Mouse (Mus musculus) liver, embryonic 11.5 days (tissue): ENCODE measurements around the gene Ift122. TPM values are rescaled to one million over a fixed set of nuclear protein-coding genes. Genes with fewer than 3 reads are reported as not detected.

Experiments used
- ATAC-seq: fragments of 200-750 bp; cut with Nextera tagmentation; replicated peaks from 2 replicates; pipeline ENCODE4 v1.8.0; 2017; ENCODE audit warnings: moderate number of reproducible peaks, mild to moderate bottlenecking, moderate TSS enrichment, moderate library complexity; ENCODE audit not compliant: low FRiP score
- DNase-seq: peaks from one replicate; pipeline ENCODE4 v3.0.0-alpha.2; 2017; ENCODE audit warnings: low spot score
- H3K27ac ChIP-seq: fragments of 300-500 bp; sonication (generic); 2 replicates; pipeline ENCODE4 v1.5.1; 2014; ENCODE audit warnings: mild to moderate bottlenecking, low read depth, low read length, control low read depth
- H3K27me3 ChIP-seq: fragments of 300-500 bp; sonication (generic); replicated peaks from 2 replicates; pipeline ENCODE4 v1.6.1; 2014; ENCODE audit warnings: low read length, mixed read lengths; ENCODE audit not compliant: control insufficient read depth, insufficient read depth
- H3K36me3 ChIP-seq: fragments of 300-500 bp; sonication (generic); 2 replicates; pipeline ENCODE4 v1.6.1; 2014; ENCODE audit warnings: mild to moderate bottlenecking, low read length, moderate library complexity, mixed read lengths; ENCODE audit not compliant: control insufficient read depth, insufficient read depth
- H3K4me1 ChIP-seq: fragments of 300-500 bp; sonication (generic); replicated peaks from 2 replicates; pipeline ENCODE4 v1.6.1; 2014; ENCODE audit warnings: low read length, mixed read lengths; ENCODE audit not compliant: control insufficient read depth, insufficient read depth
- H3K4me2 ChIP-seq: fragments of 300-500 bp; sonication (generic); 2 replicates; pipeline ENCODE4 v1.6.1; 2014; ENCODE audit warnings: mild to moderate bottlenecking, control low read depth, moderate library complexity
- H3K4me3 ChIP-seq: fragments of 300-500 bp; sonication (generic); 2 replicates; pipeline ENCODE4 v1.5.1; 2014; ENCODE audit warnings: low read depth, low read length, control low read depth
- H3K9ac ChIP-seq: fragments of 300-500 bp; sonication (generic); 2 replicates; pipeline ENCODE4 v1.6.1; 2014; ENCODE audit warnings: low read depth, low read length, control low read depth
- H3K9me3 ChIP-seq: fragments of 300-500 bp; sonication (generic); 2 replicates; pipeline ENCODE4 v1.6.1; 2016; ENCODE audit warnings: low read length, inconsistent platforms, mixed read lengths; ENCODE audit not compliant: control insufficient read depth
- WGBS: fragments of 180-500 bp; shearing (Covaris S2); extraction: QIAGEN DNeasy Blood & Tissue Kit; methylation state at CpG from one replicate; pipeline ENCODE4 v1.1.7; 2014; 5-methylcytosine and 5-hydroxymethylcytosine counted together
- polyA plus RNA-seq: library from polyadenylated mRNA; unstranded; fragments of >200 nt; fragmentation: Nextera tagmentation; extraction: Ambion mirVana; gene quantifications from 2 replicates; pipeline ENCODE4 v1.2.1, GENCODE M21; 2014

The Ift122 gene
- polyA plus RNA-seq, 1 experiment from 2014 or later = 9.1 TPM

DNA sequence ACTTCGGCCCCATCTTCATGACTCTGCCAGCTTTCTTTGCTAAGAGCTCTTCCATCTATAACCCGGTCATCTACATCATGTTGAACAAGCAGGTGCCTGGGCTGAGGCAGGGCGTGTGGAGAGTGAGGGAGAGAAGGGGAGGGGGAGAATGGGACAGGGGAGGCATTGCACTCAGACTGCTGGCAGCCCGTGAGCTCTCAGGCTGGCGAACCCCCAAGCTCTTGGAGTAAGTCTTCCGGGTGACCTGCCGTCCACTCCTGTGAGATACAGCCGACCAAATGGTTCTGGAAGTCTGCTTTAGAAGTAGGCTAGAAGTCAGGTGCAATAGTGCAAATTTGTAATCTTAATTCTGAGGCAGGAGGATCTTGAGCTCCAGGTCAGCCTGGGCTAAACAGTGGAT lies 82.3 kb downstream of the Ift122 start:
- no peak overlapping the region for H3K4me3 ChIP-seq
- no peaks in the 10 kb centered on the region for H3K27me3 ChIP-seq
- no peaks in the 10 kb centered on the region for H3K9me3 ChIP-seq
- ATAC-seq (no peak), DNase-seq (no peak)
- WGBS = 83% methylated on average over 8 of the region's 8 CpGs
- H3K9ac ChIP-seq = no peak overlapping the region
- H3K4me1 ChIP-seq = no peaks in the 10 kb centered on the region
- no peaks in the 10 kb centered on the region for H3K36me3 ChIP-seq
- H3K4me2 ChIP-seq = no peak overlapping the region
- H3K27ac ChIP-seq = no peak overlapping the region

DNA sequence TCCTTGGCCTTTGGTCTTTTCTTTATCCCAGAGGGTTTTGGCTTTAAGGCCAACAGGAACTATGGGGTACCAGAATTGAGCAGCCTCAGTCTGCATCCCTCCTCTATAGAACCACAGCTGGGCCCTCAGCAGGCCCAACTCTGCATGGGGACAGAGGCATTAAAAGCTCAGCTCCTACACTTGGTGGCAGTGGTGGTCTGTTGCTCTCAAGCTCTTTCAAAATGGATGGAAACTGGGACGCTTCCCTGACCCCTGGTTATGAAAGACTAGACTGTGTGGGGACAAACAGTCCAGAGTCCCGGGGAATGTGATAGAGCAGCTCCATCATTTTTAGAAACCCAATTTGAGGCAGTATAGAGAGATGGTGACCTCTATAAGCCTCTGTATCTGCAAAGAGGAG lies 84.7 kb downstream of the Ift122 start:
- no peak overlapping the region for H3K4me3 ChIP-seq
- ATAC-seq = no peak
- no peaks in the 10 kb centered on the region for H3K27me3 ChIP-seq
- H3K9me3 ChIP-seq = no peaks in the 10 kb centered on the region
- H3K4me2 ChIP-seq = no peak overlapping the region
- WGBS = 88% methylated on average over 2 of the region's 2 CpGs
- DNase-seq = no peak
- no peak overlapping the region for H3K9ac ChIP-seq
- no peaks in the 10 kb centered on the region for H3K36me3 ChIP-seq
- peaks cover 8% of the 10 kb centered on the region; the same call in 1 of the 2 replicates for H3K4me1 ChIP-seq
- no peak overlapping the region for H3K27ac ChIP-seq

DNA sequence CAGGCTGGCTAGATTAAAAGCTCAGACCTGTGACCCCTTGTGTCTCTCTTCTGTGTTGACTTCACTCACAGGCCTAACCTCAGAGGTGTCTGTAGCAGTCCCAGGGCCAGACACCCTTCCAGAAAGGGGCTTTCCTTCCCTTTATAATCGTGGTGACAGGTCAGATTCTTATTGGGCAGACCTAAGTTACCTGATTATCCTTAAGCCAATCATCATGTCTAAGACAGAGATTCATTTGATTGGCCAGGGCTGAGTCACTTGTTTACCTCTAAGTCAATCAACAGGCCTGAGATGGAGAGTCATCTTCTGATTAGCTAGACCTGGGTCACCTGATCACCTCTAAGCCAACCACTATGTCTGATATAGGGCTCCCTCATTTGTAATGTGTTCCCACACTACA lies 85.5 kb downstream of the Ift122 start:
- WGBS = 55% methylated on average over 1 of the region's 1 CpGs
- no peak overlapping the region for H3K4me2 ChIP-seq
- H3K27ac ChIP-seq = no peak overlapping the region
- no peaks in the 10 kb centered on the region for H3K27me3 ChIP-seq
- no peak overlapping the region for H3K4me3 ChIP-seq
- H3K4me1 ChIP-seq = peaks cover 16% of the 10 kb centered on the region
- no peak for ATAC-seq
- H3K36me3 ChIP-seq = no peaks in the 10 kb centered on the region
- no peaks in the 10 kb centered on the region for H3K9me3 ChIP-seq
- H3K9ac ChIP-seq = no peak overlapping the region
- no peak for DNase-seq

DNA sequence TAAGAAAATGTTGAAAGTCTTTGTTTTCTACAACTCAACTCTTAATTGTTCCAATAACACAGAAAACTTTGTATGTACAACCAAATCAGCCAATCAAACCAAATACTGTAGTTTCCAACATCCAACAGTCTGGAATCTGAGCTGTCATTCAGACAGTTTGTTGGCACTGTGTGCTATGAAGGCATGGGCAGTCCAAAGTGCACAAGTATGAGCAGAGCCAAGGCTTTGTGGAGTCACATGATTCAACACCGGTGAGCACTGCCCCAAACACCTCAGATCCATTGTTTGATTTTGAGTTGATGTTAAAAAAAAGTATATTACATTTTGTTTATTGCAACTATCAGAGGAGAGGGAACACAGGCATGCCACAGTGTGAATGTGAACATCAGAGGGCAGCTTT lies 87.3 kb downstream of the Ift122 start:
- Histone ChIP-seq H3K4me2 (no peak overlapping the region), H3K27ac (no peak overlapping the region), H3K9ac (no peak overlapping the region), H3K36me3 (no peaks in the 10 kb centered on the region), H3K9me3 (no peaks in the 10 kb centered on the region), H3K27me3 (no peaks in the 10 kb centered on the region), H3K4me3 (no peak overlapping the region), H3K4me1 (peaks cover 16% of the 10 kb centered on the region)
- no peak for ATAC-seq
- WGBS = 73% methylated on average over 1 of the region's 1 CpGs
- no peak for DNase-seq

DNA sequence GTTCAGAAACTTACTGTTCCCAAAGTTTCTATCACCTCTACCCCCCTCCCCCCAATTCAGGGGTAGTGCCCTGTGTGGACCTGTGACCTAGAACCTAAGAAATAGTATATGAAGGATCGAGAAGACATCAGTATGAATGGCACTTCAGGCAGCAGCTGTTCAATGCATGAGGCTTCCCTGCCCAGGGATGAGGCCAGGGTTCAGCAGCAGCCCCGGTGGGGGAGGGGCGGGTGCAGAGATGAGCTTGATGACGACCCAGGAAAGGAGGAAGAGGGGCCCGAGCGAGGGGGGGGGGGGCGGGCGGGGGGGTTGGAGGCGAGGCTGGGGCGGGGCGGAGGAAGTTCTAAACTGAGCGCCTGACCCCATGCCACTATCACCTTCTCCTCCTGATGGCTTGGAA lies 87.9 kb downstream of the Ift122 start:
- H3K4me2 ChIP-seq = peak overlapping the region; percentile 7; the same call in 1 of the 2 replicates
- no peak overlapping the region for H3K4me3 ChIP-seq
- H3K27ac ChIP-seq = no peak overlapping the region
- no peak overlapping the region for H3K9ac ChIP-seq
- 5% methylated on average over 5 of the region's 12 CpGs for WGBS
- H3K4me1 ChIP-seq = peaks cover 16% of the 10 kb centered on the region
- no peaks in the 10 kb centered on the region for H3K27me3 ChIP-seq
- H3K9me3 ChIP-seq = no peaks in the 10 kb centered on the region
- H3K36me3 ChIP-seq = no peaks in the 10 kb centered on the region
- ATAC-seq (no peak; the same call in 1 of the 2 replicates), DNase-seq (peak; percentile 48)

DNA sequence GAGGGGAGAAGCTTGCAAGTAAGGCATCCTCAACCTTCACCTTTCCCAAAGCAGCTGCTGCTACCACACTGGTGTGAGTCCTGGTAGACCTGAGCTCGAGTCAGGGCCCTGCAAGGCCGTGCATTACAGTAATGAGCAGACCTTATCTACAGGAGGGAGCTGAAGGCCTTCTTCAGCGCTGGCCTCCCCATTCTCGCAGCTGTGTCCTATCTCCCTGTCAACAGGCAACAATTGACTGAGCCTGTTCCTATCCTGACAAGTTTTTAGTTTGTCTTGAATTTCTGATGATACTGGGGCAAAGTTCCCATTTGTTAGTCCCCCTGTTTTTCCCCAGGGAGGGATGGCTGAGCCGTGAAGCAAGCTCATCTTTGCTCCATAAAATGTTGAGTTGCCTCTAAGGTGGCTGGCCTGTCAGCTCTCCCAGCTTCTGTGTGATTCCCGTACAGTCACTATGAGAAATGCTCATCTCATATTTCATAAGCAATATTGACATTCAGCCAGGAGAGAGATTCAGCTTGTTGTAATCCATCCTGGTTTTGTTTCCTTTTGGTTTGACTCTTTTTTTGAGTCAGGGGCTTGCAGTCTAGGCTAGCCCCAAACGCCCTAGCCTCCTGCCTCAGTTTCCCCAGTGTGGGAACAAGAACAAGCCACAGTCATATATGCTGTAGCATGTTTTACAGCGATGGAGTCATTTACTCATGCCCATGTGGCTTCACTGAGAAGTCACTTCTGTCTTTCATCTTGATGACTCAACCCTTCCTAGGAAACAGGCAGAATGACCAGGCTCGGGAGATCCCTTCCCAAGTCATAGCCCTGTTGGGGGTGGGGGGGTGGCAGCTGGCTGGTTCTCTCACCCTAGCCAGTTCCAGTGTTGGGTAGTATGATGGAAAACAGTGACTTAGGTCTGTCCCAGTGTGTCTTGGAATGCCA lies 90.5 kb downstream of the Ift122 start:
- Histone ChIP-seq H3K4me1 (peaks cover 16% of the 10 kb centered on the region), H3K27me3 (no peaks in the 10 kb centered on the region), H3K4me3 (no peak overlapping the region), H3K36me3 (no peaks in the 10 kb centered on the region), H3K9me3 (no peaks in the 10 kb centered on the region), H3K4me2 (no peak overlapping the region), H3K9ac (no peak overlapping the region), H3K27ac (no peak overlapping the region)
- WGBS = 51% methylated on average over 9 of the region's 9 CpGs
- DNase-seq (no peak), ATAC-seq (peak; percentile 58)

DNA sequence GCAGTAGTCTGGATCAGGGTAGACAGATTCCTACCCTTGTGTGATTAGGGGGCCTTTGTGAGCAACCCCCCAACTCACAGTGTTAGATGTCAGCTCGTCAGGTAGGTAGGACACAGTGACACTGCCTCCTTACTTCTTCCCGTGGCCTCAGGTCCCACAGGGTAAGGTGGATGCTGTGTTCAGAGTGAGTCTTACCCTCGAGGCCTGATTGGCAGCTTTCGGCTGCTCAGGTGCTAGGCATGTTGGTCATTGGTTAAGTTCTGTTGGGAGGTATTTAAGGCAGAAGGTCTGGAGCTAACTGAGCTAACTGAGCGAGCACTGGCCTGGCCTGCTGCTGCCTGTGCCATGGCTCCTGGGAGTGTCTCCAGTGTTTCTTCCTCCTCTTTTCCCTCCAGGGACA lies 91.4 kb downstream of the Ift122 start, which contains the start of gene H1foo:
Gene H1foo, plus strand, starts transcription at position 301 of the 400 bp plus-strand sequence.
- ATAC-seq (no peak), DNase-seq (no peak)
- peaks cover 16% of the 10 kb centered on the region for H3K4me1 ChIP-seq
- H3K4me2 ChIP-seq = no peak within 1 kb of the TSS
- 79% methylated on average over 5 of the region's 5 CpGs for WGBS
- no peaks in the 10 kb centered on the region for H3K27me3 ChIP-seq
- no peaks in the 10 kb centered on the region for H3K36me3 ChIP-seq
- H3K27ac ChIP-seq = no peak within 1 kb of the TSS
- no peak within 1 kb of the TSS for H3K9ac ChIP-seq
- H3K9me3 ChIP-seq = no peaks in the 10 kb centered on the region
- no peak within 1 kb of the TSS for H3K4me3 ChIP-seq

DNA sequence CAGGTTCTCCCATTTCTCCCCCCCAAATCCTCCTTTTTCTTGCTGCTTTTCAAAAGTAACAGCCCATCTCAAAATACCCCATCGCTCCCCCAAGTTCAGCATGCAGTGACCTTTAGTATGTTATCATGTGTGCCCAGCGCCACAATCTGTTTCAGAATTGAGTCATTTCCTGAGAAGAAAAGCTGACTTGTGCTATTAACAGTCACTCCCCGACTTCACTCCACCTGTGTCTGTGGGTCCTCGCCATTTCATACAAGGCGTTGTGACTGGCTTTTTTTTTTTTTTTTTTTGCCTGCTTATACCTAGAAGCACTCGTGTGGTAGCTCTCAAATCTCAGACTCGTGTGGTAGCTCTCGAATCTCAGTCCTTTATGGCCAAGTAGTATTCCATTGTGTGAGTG lies 92.4 kb downstream of the Ift122 start:
- Histone ChIP-seq H3K4me1 (peaks cover 16% of the 10 kb centered on the region), H3K27ac (no peak overlapping the region), H3K9me3 (no peaks in the 10 kb centered on the region), H3K27me3 (no peaks in the 10 kb centered on the region), H3K9ac (no peak overlapping the region), H3K36me3 (no peaks in the 10 kb centered on the region), H3K4me2 (no peak overlapping the region), H3K4me3 (no peak overlapping the region)
- no peak for ATAC-seq
- DNase-seq = no peak
- WGBS = 51% methylated on average over 8 of the region's 8 CpGs

DNA sequence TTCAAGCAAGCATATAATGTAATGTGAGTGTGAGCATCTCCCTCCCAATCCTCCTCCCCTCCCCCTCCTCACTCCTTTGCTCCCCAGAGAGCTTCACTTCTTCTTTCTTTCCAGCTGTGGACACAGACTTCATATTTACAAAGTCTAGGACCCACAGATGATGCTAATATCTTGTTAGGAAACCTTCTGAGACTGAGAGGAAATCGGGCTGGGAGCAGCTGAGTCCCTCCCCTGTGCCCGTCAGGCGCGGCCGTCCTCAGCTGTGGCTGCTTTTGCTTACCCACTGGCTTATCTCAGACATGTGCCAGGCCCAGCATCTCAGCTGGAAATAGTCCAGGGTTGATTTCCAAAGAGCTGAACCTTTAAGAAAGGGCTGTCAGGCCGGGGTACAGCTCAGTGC lies 93.1 kb downstream of the Ift122 start:
- Histone ChIP-seq H3K27ac (no peak overlapping the region), H3K9ac (no peak overlapping the region), H3K4me3 (no peak overlapping the region), H3K36me3 (no peaks in the 10 kb centered on the region), H3K4me1 (peaks cover 12% of the 10 kb centered on the region), H3K4me2 (no peak overlapping the region), H3K27me3 (no peaks in the 10 kb centered on the region), H3K9me3 (no peaks in the 10 kb centered on the region)
- DNase-seq (no peak), ATAC-seq (no peak)
- 55% methylated on average over 6 of the region's 6 CpGs for WGBS
